Mouse (Mus musculus) ZHBTc4 (cell line): ENCODE measurements around the gene Gm17545.
A peak's percentile ranks its signal among the peaks of the same experiment; 100 is the strongest.
"Not testable (repeated sequence)": the region's sequence is repeated elsewhere in the genome, so short reads cannot be mapped to it uniquely, and the experiment has no call there.

Experiments used
- DNase-seq: peaks from one replicate; pipeline ENCODE4 v3.0.0-alpha.2; 2011; ENCODE audit warnings: low read depth, low spot score

Gene Gm17545

DNA sequence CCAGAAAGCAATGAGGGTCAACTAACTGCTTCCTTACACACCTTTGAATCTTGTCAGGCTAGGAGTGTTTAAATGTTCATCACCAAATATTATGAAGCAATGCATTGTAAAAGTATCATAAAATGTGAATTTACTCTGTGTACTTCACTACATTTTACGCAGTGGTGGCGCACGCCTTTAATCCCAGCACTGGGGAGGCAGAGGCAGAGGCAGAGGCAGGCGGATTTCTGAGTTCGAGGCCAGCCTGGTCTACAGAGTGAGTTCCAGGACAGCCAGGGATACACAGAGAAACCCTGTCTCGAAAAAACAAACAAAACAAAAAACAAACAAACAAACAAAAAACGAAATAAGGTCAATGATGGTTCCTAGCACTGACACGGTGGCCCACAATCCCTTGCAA lies at the start of gene Gm17545:
Gm17545 (plus strand) TSS at position 301 of the 400 bp plus-strand sequence.
- DNase-seq, result not testable (repeated sequence)

GRCm38 (mm10) chr9:22405414-22405813 lies 48.7 kb upstream of the Gm17545 start:
- DNase-seq, result no peak

DNA sequence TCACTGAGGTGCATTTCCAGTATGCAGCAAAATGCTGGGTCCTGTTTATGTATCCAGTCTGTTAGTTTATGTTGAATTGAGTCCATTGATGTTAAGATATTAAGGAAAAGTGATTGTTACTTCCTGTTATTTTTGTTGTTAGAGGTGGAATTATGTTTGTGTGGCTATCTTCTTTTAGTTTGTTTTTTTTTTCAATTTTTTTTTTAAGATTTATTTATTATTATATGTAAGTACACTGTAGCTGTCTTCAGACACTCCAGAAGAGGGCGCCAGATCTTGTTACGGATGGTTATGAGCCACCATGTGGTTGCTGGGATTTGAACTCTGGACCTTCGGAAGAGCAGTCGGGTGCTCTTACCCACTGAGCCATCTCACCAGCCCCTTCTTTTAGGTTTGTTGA lies 46.5 kb upstream of the Gm17545 start:
- not testable (repeated sequence) for DNase-seq

DNA sequence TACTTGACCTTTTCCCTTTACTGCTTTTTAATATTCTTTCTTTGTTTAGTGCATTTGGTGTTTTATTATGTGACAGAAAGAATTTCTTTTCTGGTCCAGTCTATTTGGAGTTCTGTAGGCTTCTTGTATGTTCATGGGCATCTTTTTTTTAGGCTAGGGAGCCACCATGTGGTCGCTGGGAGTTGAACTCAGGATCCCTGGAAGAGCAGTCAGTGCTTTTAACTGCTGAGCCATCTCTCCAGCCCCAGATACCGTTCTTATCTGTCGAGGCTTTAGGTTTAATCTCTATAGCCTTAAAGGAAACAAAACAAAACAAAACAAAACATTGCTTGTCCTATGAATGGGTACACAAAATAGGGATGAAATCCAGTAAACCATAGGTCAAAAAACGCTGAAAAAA lies 45.7 kb upstream of the Gm17545 start:
- peak; percentile 58 for DNase-seq

DNA sequence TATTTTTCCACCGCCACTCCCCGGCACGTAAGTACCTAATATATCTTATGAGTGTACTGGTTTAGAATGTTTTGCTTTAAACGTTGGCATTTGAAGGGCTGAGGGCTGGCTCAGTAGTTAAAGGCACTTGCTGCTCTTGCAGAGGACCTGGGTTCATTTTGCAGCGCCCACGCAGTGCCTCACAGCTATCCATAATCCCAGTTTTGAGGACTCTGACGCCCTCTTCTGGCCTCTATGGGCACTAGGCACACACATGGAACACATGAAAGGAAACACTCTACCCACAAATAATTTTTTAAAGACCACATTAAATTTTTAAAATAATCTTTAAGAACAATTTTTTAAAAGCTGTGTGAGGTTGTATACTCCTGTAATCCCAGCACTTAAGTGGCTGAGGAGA lies 44.6 kb upstream of the Gm17545 start:
- DNase-seq, result peak; percentile 51

GRCm38 (mm10) chr9:22411002-22411857 lies 42.9 kb upstream of the Gm17545 start, which contains the start of gene 9530077C05Rik:
9530077C05Rik (plus strand) TSS chr9:22411513.
- peak; percentile 99 for DNase-seq

DNA sequence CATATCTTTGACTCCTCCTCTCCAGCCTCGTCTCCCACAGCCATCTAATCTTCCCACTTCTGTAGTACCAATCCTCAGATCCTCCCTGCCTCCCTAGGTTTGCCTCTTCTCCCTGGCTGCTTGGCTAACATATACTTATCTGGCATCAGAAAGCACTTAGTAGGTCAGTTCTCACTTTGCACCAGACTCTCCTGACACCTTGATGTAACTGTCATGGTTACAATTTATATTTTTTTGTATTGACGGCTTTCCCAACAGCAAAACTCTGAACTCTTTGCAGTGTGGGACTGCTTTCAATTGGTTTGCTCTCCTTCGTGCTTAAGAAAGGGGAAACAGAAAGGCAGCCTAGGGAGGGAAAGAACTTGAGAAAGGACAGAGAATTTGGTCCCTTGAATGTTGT lies 37.9 kb upstream of the Gm17545 start:
- no peak for DNase-seq

DNA sequence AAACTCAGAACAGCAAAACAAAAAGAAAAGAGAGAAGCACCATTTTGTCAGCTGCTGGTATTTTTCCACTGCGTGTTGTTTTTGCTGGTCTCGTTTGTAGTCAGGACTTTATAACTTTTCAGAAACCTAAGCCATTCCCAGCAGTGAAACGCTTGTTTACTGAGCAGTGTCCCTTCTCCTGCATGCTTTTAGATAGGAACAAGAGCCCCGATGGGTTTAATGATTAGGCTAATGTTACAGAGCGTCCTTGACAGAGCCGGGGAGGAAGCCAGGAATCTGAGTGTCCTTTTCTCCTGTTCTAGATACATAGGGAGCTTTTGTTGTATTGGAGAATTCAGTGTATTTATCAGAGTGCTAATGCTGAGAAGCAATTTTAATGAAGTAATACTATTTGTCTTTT lies 36.5 kb upstream of the Gm17545 start:
- DNase-seq, result no peak

DNA sequence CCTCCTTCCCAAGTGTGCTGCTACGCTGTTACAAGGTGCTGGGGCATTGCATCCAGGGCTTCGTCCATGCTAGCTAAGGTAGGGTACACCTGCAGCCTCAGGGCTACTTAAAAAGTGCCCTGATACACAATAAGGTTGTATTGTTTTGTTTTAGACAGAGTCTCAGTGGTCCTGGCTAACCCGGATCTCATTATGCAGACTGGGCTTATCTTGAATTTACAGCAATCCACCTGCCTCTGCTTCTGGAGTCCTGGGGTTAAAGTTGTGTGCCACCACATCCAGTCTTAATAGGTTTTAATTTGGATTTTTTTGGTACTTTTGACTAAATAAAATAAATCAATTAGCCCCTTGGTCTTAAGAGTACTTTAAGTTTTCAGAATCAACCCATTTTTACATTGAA lies 34.2 kb upstream of the Gm17545 start:
- no peak for DNase-seq

DNA sequence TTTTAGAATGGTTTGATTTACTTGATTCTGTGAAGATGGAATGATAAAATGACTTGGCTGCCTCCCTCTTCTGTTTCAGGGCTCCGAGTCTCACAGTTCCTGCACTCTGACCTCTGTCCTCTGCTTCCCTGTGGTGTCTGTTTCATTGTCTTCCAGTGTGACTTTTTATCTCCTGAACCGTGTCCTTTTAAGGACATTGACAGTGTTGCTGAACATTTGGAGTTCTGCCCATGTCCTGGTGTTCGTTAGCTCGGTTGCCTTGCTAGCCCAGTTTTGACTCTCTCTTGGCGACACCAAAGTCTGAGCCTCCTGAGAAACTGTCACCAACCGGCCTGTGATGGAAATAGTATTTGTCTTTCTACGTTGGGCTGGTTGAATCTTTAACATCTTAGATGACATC lies 33.6 kb upstream of the Gm17545 start:
- no peak for DNase-seq

GRCm38 (mm10) chr9:22422559-22422958 lies 31.5 kb upstream of the Gm17545 start:
- no peak for DNase-seq

DNA sequence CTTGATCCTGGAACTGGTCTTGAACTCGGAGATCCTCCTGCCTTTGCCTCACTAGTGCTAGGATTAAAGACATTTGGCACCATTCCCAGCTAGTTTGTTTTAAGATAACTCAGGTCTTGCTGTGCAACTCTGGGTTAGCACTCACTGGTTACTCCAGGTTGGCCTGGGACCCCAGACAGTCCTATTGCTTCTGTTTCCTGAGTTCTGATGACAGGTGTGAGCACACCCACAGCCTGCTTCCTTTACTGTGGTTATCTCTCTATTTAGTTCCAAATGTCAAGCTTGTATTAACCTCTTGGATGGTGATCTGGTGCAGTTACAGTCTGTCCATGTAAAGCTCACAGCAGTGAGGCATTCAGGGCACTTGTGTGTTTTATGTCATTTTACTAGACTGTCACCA lies 30.6 kb upstream of the Gm17545 start:
- DNase-seq, result no peak

DNA sequence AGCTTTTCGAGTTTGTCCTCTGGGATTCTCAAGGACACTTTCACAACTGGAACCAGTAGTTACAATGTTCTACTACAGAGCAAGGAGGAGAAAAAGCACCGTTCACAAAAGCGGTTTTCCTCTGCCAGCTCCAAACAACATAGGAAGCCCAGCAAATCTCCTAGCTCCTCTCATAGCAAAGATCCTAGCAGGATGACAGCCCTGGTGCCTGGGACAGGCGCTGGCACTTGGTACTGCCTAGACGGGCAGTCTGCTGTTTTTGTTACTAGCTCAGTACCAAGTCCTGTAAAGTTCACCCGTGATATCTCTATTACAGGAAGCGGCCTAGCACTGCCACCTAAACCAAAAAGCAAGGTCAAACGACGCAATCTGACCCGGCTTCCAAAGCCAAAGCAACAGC lies 29.9 kb upstream of the Gm17545 start:
- no peak for DNase-seq

DNA sequence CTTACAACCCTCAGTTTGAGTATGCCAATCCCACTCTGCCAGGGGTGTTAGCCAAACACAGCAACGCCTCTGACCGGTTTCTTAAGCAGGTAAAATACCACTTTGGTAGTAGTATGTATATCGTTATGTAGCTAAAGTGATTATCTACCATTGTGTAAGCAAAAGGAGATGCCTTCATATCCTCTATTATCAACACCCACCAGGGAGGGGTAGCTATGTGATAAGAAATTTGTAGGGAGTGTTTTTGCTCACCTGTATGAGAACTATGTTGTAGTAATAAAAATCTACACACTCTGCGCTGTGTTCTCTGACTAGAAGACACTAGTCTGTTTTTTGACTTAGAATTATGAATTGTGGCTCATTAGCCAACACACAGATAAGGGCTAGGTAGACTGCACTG lies 29.4 kb upstream of the Gm17545 start:
- DNase-seq, result no peak

GRCm38 (mm10) chr9:22428028-22428665 lies 25.9 kb upstream of the Gm17545 start:
- no peak for DNase-seq

- no peak for DNase-seq
Measured at GRCm38 (mm10) chr9:22428666-22429410, 25.3 kb upstream of the Gm17545 start.

- no peak for DNase-seq
Measured at GRCm38 (mm10) chr9:22429533-22430241, 24.4 kb upstream of the Gm17545 start.

- peak; percentile 62 for DNase-seq
Measured at GRCm38 (mm10) chr9:22430315-22430840, 23.7 kb upstream of the Gm17545 start.

GRCm38 (mm10) chr9:22433221-22433620 lies 20.9 kb upstream of the Gm17545 start:
- DNase-seq, result peak; percentile 65

- DNase-seq, result peak; percentile 61
Measured at GRCm38 (mm10) chr9:22434101-22434500, 20.0 kb upstream of the Gm17545 start.

GRCm38 (mm10) chr9:22438826-22439225 lies 15.3 kb upstream of the Gm17545 start:
- DNase-seq, result no peak
